Mouse (Mus musculus) lung, postnatal 0 days (tissue): ENCODE data around the gene Ralgps2.

Experiments
- CTCF ChIP-seq: IDR thresholded peaks from 2 replicates; pipeline ENCODE4 v1.5.1; 2016; ENCODE audit warnings: antibody characterized with exemption, mild to moderate bottlenecking
- EP300 ChIP-seq: IDR thresholded peaks from 2 replicates; pipeline ENCODE4 v1.6.1; 2016; ENCODE audit warnings: antibody characterized with exemption, mild to moderate bottlenecking, control low read depth

GRCm38 (mm10) chr1:156838695-156839094 lies 100.7 kb downstream of the Ralgps2 start:
- TF ChIP-seq EP300: no peak
- no peak for TF ChIP-seq CTCF
